Mouse (Mus musculus): ENCODE measurements around the gene Cct7. TPM values are rescaled to one million over a fixed set of nuclear protein-coding genes. Genes with fewer than 3 reads are reported as not detected.
"Not testable (repeated sequence)": the region's sequence is repeated elsewhere in the genome, so short reads cannot be mapped to it uniquely, and the experiment has no call there.

Gene Cct7
- polyA plus RNA-seq, 1 experiment from 2014 or later = 647 TPM

DNA sequence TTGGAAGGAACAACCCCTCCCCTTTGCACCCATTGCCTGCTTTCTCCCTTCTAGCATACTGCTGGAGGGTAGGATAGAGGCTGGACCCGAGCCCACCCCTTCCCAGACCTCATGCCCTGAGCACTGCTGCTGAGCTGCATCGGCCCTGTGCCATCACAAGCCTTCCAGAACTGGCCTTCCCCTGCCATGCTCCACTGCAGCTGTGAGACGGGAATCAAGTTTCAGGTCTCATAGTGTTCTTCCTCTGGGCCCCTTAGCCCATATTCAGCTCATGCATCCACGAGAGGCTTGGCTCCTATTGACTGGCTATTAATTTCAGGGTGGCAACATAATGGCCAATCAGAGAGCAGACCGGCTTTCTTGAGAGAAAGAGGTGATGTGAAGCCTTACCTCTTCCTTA, 6.0 kb upstream of the Cct7 start:
- no peaks in the 10 kb centered on the region; the same call in 1 of the 2 replicates for H3K36me3 ChIP-seq (ENCODE audit: control insufficient read depth, insufficient read depth, low read length)
- no peak for DNase-seq (ENCODE audit: low spot score)
- no peaks in the 10 kb centered on the region for H3K27me3 ChIP-seq (ENCODE audit: control insufficient read depth, insufficient read depth, low read length)
- no peak for ATAC-seq (replicated peaks; ENCODE audit: low FRiP score)
- no peaks in the 10 kb centered on the region for H3K4me1 ChIP-seq (replicated peaks; ENCODE audit: control insufficient read depth, insufficient read depth, low read length)
- WGBS = 86% methylated on average over 5 of the region's 5 CpGs
- H3K27ac ChIP-seq (ENCODE audit: low read depth, low read length) = no peak overlapping the region
- no peak overlapping the region for H3K9ac ChIP-seq (ENCODE audit: low read length)
- H3K4me3 ChIP-seq (ENCODE audit: low read depth, low read length) = no peak overlapping the region
- no peak overlapping the region for H3K4me2 ChIP-seq (ENCODE audit: low read depth, low read length, severe bottlenecking)
- no peaks in the 10 kb centered on the region for H3K9me3 ChIP-seq (ENCODE audit: control insufficient read depth, low read length)

- Histone ChIP-seq H3K9ac (ENCODE audit: low read length) (no peak overlapping the region), H3K4me3 (ENCODE audit: low read depth, low read length) (no peak overlapping the region), H3K36me3 (ENCODE audit: control insufficient read depth, insufficient read depth, low read length) (no peaks in the 10 kb centered on the region), H3K4me2 (ENCODE audit: low read depth, low read length, severe bottlenecking) (no peak overlapping the region), H3K9me3 (ENCODE audit: control insufficient read depth, low read length) (no peaks in the 10 kb centered on the region), H3K27ac (ENCODE audit: low read depth, low read length) (no peak overlapping the region), H3K27me3 (ENCODE audit: control insufficient read depth, insufficient read depth, low read length) (no peaks in the 10 kb centered on the region), H3K4me1 (replicated peaks; ENCODE audit: control insufficient read depth, insufficient read depth, low read length) (no peaks in the 10 kb centered on the region)
- ATAC-seq (replicated peaks; ENCODE audit: low FRiP score) = no peak
- 94% methylated on average over 6 of the region's 6 CpGs for WGBS
- no peak for DNase-seq (ENCODE audit: low spot score)
Observed at GRCm38 (mm10) chr6:85447351-85447750, 4.0 kb upstream of the Cct7 start.

DNA sequence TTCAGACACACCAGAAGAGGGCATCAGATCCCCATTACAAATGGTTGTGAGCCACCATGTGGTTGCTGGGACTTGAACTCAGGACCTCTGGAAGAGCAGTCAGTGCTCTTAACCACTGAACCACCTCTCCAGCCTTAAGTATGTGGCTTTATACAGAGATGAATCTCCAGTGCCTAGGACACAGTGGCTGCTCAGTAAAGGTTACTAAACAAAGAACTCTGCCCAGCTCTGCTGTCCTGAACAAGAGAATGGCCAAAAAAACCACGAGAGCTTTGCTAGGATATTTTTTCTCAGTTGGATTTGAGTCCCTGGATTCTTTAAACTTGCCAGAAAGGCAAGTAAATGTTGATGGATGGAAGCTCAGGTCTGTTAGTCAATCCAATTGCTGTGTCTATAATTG, 1.2 kb upstream of the Cct7 start:
- ATAC-seq (replicated peaks; ENCODE audit: low FRiP score); H3K9ac ChIP-seq (ENCODE audit: low read length); H3K27ac ChIP-seq (ENCODE audit: low read depth, low read length); H3K27me3 ChIP-seq (ENCODE audit: control insufficient read depth, insufficient read depth, low read length); DNase-seq (ENCODE audit: low spot score); H3K4me3 ChIP-seq (ENCODE audit: low read depth, low read length); H3K9me3 ChIP-seq (ENCODE audit: control insufficient read depth, low read length); H3K36me3 ChIP-seq (ENCODE audit: control insufficient read depth, insufficient read depth, low read length): not testable (repeated sequence)
- Histone ChIP-seq H3K4me1 (replicated peaks; ENCODE audit: control insufficient read depth, insufficient read depth, low read length) (peaks cover 10% of the 10 kb centered on the region), H3K4me2 (ENCODE audit: low read depth, low read length, severe bottlenecking) (peak overlapping the region; percentile 82; the same call in 1 of the 2 replicates)
- WGBS = 67% methylated on average over 1 of the region's 1 CpGs

- Histone ChIP-seq H3K9ac (ENCODE audit: low read length) (peak within 1 kb of the TSS; percentile 92), H3K36me3 (ENCODE audit: control insufficient read depth, insufficient read depth, low read length) (no peaks in the 10 kb centered on the region), H3K27ac (ENCODE audit: low read depth, low read length) (peak within 1 kb of the TSS; percentile 89), H3K4me1 (replicated peaks; ENCODE audit: control insufficient read depth, insufficient read depth, low read length) (peaks cover 10% of the 10 kb centered on the region), H3K27me3 (ENCODE audit: control insufficient read depth, insufficient read depth, low read length) (no peaks in the 10 kb centered on the region), H3K4me3 (ENCODE audit: low read depth, low read length) (peak within 1 kb of the TSS; percentile 65), H3K4me2 (ENCODE audit: low read depth, low read length, severe bottlenecking) (peak within 1 kb of the TSS; percentile 86), H3K9me3 (ENCODE audit: control insufficient read depth, low read length) (no peaks in the 10 kb centered on the region)
- DNase-seq (ENCODE audit: low spot score) = peak; percentile 99
- peak; percentile 91 for ATAC-seq (replicated peaks; ENCODE audit: low FRiP score)
- WGBS = under 1% methylated on average over 54 of the region's 54 CpGs
Observed at GRCm38 (mm10) chr6:85451664-85452410, 523 bp downstream of the Cct7 start, which contains the start of gene Pradc1. TSS of gene Pradc1 (minus strand) at chr6:85451970.

DNA sequence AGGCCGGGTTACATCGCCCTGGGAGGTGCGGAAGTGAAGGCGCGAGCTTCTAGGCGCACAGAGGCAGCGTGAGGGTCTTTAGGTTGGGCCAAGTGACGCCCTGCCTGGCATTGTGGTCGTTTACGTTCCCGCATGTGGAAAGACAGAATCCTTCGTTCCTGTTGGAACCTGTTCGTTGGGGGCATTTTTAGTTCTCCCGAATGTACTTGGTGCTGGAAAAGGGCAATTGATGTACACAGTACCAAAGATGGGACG, 1.0 kb downstream of the Cct7 start:
- peak overlapping the region; percentile 65 for H3K4me3 ChIP-seq (ENCODE audit: low read depth, low read length)
- H3K27ac ChIP-seq (ENCODE audit: low read depth, low read length) = peak overlapping the region; percentile 89
- 1% methylated on average over 15 of the region's 15 CpGs for WGBS
- H3K9me3 ChIP-seq (ENCODE audit: control insufficient read depth, low read length) = no peaks in the 10 kb centered on the region
- DNase-seq (ENCODE audit: low spot score) = no peak
- peaks cover 10% of the 10 kb centered on the region for H3K4me1 ChIP-seq (replicated peaks; ENCODE audit: control insufficient read depth, insufficient read depth, low read length)
- peak overlapping the region; percentile 92 for H3K9ac ChIP-seq (ENCODE audit: low read length)
- no peaks in the 10 kb centered on the region for H3K27me3 ChIP-seq (ENCODE audit: control insufficient read depth, insufficient read depth, low read length)
- peak overlapping the region; percentile 86 for H3K4me2 ChIP-seq (ENCODE audit: low read depth, low read length, severe bottlenecking)
- no peaks in the 10 kb centered on the region for H3K36me3 ChIP-seq (ENCODE audit: control insufficient read depth, insufficient read depth, low read length)
- ATAC-seq (replicated peaks; ENCODE audit: low FRiP score) = no peak

GRCm38 (mm10) chr6:85452816-85453215, 1.5 kb downstream of the Cct7 start:
- H3K27ac ChIP-seq (ENCODE audit: low read depth, low read length) = no peak overlapping the region
- WGBS = 15% methylated on average over 7 of the region's 7 CpGs

DNA sequence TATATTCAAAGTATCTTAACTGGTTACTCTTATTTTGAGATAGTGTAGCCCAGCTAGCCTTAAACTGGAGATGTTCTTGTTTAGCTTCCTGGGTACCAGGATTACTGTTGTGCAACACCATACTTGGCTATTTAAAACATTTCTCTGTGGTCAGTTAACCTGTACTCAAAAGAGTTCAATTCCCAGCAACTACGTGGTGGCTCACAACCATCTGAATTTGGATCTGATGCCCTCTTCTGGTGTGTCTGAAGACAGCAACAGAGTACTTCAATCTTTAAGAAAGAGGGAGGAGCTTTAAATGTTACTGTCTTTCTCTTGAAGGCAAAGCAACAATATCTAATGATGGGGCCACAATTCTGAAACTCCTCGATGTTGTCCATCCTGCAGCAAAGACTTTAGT, 8.3 kb downstream of the Cct7 start:
- H3K27ac ChIP-seq (ENCODE audit: low read depth, low read length) = no peak overlapping the region
- H3K9ac ChIP-seq (ENCODE audit: low read length) = no peak overlapping the region
- H3K4me2 ChIP-seq (ENCODE audit: low read depth, low read length, severe bottlenecking) = no peak overlapping the region
- H3K9me3 ChIP-seq (ENCODE audit: control insufficient read depth, low read length) = no peaks in the 10 kb centered on the region
- H3K27me3 ChIP-seq (ENCODE audit: control insufficient read depth, insufficient read depth, low read length) = no peaks in the 10 kb centered on the region
- no peak for DNase-seq (ENCODE audit: low spot score)
- no peaks in the 10 kb centered on the region for H3K4me1 ChIP-seq (replicated peaks; ENCODE audit: control insufficient read depth, insufficient read depth, low read length)
- peaks cover 33% of the 10 kb centered on the region for H3K36me3 ChIP-seq (ENCODE audit: control insufficient read depth, insufficient read depth, low read length)
- no peak for ATAC-seq (replicated peaks; ENCODE audit: low FRiP score)
- 93% methylated on average over 2 of the region's 2 CpGs for WGBS
- H3K4me3 ChIP-seq (ENCODE audit: low read depth, low read length) = no peak overlapping the region

More at GRCm38 (mm10) chr6:85452816-85453215, 1.5 kb downstream of the Cct7 start:
- DNase-seq (ENCODE audit: low spot score) = no peak
- Histone ChIP-seq H3K4me2 (ENCODE audit: low read depth, low read length, severe bottlenecking) (peak overlapping the region; percentile 86), H3K9ac (ENCODE audit: low read length) (peak overlapping the region; percentile 92), H3K27me3 (ENCODE audit: control insufficient read depth, insufficient read depth, low read length) (no peaks in the 10 kb centered on the region), H3K36me3 (ENCODE audit: control insufficient read depth, insufficient read depth, low read length) (no peaks in the 10 kb centered on the region), H3K4me3 (ENCODE audit: low read depth, low read length) (peak overlapping the region; percentile 65), H3K9me3 (ENCODE audit: control insufficient read depth, low read length) (no peaks in the 10 kb centered on the region), H3K4me1 (replicated peaks; ENCODE audit: control insufficient read depth, insufficient read depth, low read length) (peaks cover 10% of the 10 kb centered on the region)
- ATAC-seq (replicated peaks; ENCODE audit: low FRiP score) = no peak

DNA sequence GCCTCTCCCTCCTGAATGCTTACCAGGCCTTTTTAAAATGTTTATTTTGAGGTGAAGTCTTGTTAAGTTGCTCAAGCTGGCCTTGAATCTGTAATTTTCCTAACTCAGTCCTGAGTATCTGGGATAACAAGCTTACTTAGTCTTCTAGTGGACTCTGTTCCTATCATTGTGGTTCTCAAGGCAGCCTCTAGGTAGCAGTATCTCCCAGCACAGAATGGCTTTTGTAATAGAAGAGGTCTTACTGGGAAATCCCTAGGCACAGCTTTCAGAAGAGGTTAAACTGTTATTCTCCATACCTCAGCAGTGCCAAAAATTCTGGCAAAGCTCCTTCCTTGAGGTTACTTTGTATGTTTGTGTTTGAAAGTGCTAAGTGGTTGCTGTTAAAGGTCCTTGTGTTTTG, 14.1 kb downstream of the Cct7 start:
- Histone ChIP-seq H3K9ac (ENCODE audit: low read length) (no peak overlapping the region), H3K9me3 (ENCODE audit: control insufficient read depth, low read length) (no peaks in the 10 kb centered on the region), H3K4me1 (replicated peaks; ENCODE audit: control insufficient read depth, insufficient read depth, low read length) (no peaks in the 10 kb centered on the region), H3K4me2 (ENCODE audit: low read depth, low read length, severe bottlenecking) (no peak overlapping the region), H3K36me3 (ENCODE audit: control insufficient read depth, insufficient read depth, low read length) (peaks cover 57% of the 10 kb centered on the region), H3K27ac (ENCODE audit: low read depth, low read length) (no peak overlapping the region), H3K27me3 (ENCODE audit: control insufficient read depth, insufficient read depth, low read length) (no peaks in the 10 kb centered on the region), H3K4me3 (ENCODE audit: low read depth, low read length) (no peak overlapping the region)
- DNase-seq (ENCODE audit: low spot score) (no peak), ATAC-seq (replicated peaks; ENCODE audit: low FRiP score) (no peak)
